Mouse (Mus musculus): ENCODE results near the gene Sypl.

GRCm38 (mm10) chr12:32953596-32954215 lies at the start of gene Sypl:
- 0 out of 2 replicates have a peak, but pooled peaks have one; percentile 6 for TF ChIP-seq POLR2A (IDR thresholded peaks at IDR 0.05; ENCODE audit: control insufficient read depth, extremely low read depth, insufficient read depth, low read length, poor library complexity)
- TF ChIP-seq CTCF (IDR thresholded peaks at IDR 0.05; ENCODE audit: borderline replicate concordance, control insufficient read depth, extremely low read depth, insufficient read depth, low read length, poor library complexity): no peak
